ENCODE assay signal across 11 mouse cellular contexts in genomic region chr5:92486758-92487157, GRCm38 (mm10). TPM values are rescaled to one million over a fixed set of nuclear protein-coding genes. Genes with fewer than 3 reads are reported as not detected.
DNase-seq lines count a peak whose midpoint lies in the region; ATAC-seq lines count a peak whose summit lies in the region.
"Had no signal": no experiment of that assay in that cellular context is flagged by ENCODE, and none has a peak within 500 bp of the region (broad histone marks: within the 10 kb centered on the region; RNA-seq: fewer than 3 reads in every experiment).

No protein-coding gene starts in this region.

- no peak overlapping the region for H3K27ac ChIP-seq in heart, embryonic 12.5 days (ENCODE audit: poor library complexity, severe bottlenecking)
- H3K27ac ChIP-seq in kidney, embryonic 15.5 days = no peak overlapping the region
- H3K27ac ChIP-seq: hindbrain, embryonic 14.5 days had no signal

- DNase-seq in heart, adult 18-20 months = peak; percentile 69 to 77
- peak; percentile 75 for DNase-seq in adrenal gland, postnatal 14 days
- DNase-seq in gonadal fat pad, adult 2 months (ENCODE audit: low read depth) = peak; percentile 98
- DNase-seq in lung, postnatal 25 days (ENCODE audit: low spot score) = peak; percentile 62
- DNase-seq in c-Kit-positive CD71-positive TER-119-positive erythroid progenitor cells, embryonic 14.5 days (ENCODE audit: low spot score) = no peak
- DNase-seq: thymus, postnatal 25 days had no signal

- H3K4me2 ChIP-seq in heart, embryonic 12.5 days = no peak overlapping the region
- H3K4me2 ChIP-seq in kidney, embryonic 15.5 days = no peak overlapping the region
- H3K4me2 ChIP-seq: hindbrain, embryonic 14.5 days had no signal

- peaks cover 37% of the 10 kb centered on the region for H3K36me3 ChIP-seq in heart, embryonic 12.5 days
- peaks cover 29% of the 10 kb centered on the region for H3K36me3 ChIP-seq in kidney, embryonic 15.5 days

- peaks cover 33% of the 10 kb centered on the region for H3K4me1 ChIP-seq in heart, embryonic 12.5 days (replicated peaks)
- peaks cover 17% of the 10 kb centered on the region for H3K4me1 ChIP-seq in kidney, embryonic 15.5 days

- 89% methylated on average over 3 of the region's 3 CpGs for WGBS in heart, embryonic 12.5 days
- WGBS in kidney, embryonic 15.5 days = 91% methylated on average over 3 of the region's 3 CpGs

- ATAC-seq in heart, embryonic 12.5 days (ENCODE audit: insufficient number of reproducible peaks, low FRiP score) = no peak
- no peak for ATAC-seq in erythroblast, adult 5-6 weeks (replicated peaks; ENCODE audit: low FRiP score, poor library complexity, severe bottlenecking)
- no peak for ATAC-seq in kidney, embryonic 15.5 days (replicated peaks; ENCODE audit: low FRiP score)
- ATAC-seq: CD4-positive, CD25-positive, alpha-beta regulatory T cell, adult 4 months had no signal

- H3K9ac ChIP-seq in heart, embryonic 12.5 days = no peak overlapping the region
- H3K9ac ChIP-seq in kidney, embryonic 15.5 days = no peak overlapping the region
- H3K9ac ChIP-seq: hindbrain, embryonic 14.5 days had no signal

- no peak overlapping the region for H3K4me3 ChIP-seq in heart, embryonic 12.5 days
- H3K4me3 ChIP-seq in kidney, embryonic 15.5 days (replicated peaks) = no peak overlapping the region

- H3K9me3 ChIP-seq in heart, embryonic 12.5 days (replicated peaks) = peaks cover 16% of the 10 kb centered on the region
- H3K9me3 ChIP-seq in kidney, embryonic 15.5 days (replicated peaks) = no peaks in the 10 kb centered on the region

- H3K27me3 ChIP-seq in heart, embryonic 12.5 days (replicated peaks) = no peaks in the 10 kb centered on the region
- H3K27me3 ChIP-seq in kidney, embryonic 15.5 days = no peaks in the 10 kb centered on the region

RNA-seq across cellular contexts. Expression of gene Scarb2, which starts 19.9 kb away (rescaled TPM):
- 10 to 100 TPM; 79.5 to 88.4 TPM for total RNA-seq in heart, adult 18-20 months (2021)
- 17.7 and 18.0 TPM in 2 replicates for polyA plus RNA-seq in heart, embryonic 12.5 days (2016; fragmentation: Nextera tagmentation; extraction: Ambion mirVana)
- total RNA-seq in adrenal gland, postnatal 14 days (2021) = 67.4 and 73.7 TPM in 2 replicates
- 26.6 and 33.0 TPM in 2 replicates for polyA plus RNA-seq in gonadal fat pad, adult 2 months (2012; rRNA removed)
- 7.9 and 10.7 TPM in 2 replicates for total RNA-seq in erythroblast, adult 5-6 weeks (2015; ENCODE audit: low replicate concordance)
- total RNA-seq in erythroblast, adult 5-6 weeks (2017; ENCODE audit: low replicate concordance) = 12.0 and 15.9 TPM in 2 replicates
- 9.1 and 9.7 TPM in 2 replicates for polyA plus RNA-seq in kidney, embryonic 15.5 days (2015; fragmentation: Nextera tagmentation; extraction: Ambion mirVana)

RNA-seq across cellular contexts. Expression of gene Nup54, which starts 51.7 kb away (rescaled TPM):
- 10 to 100 TPM; 19.1 to 21.9 TPM for total RNA-seq in heart, adult 18-20 months (2021)
- polyA plus RNA-seq in heart, embryonic 12.5 days (2016; fragmentation: Nextera tagmentation; extraction: Ambion mirVana) = 42.6 and 44.6 TPM in 2 replicates
- 37.2 and 42.1 TPM in 2 replicates for total RNA-seq in adrenal gland, postnatal 14 days (2021)
- 17.2 and 19.3 TPM in 2 replicates for polyA plus RNA-seq in gonadal fat pad, adult 2 months (2012; rRNA removed)
- total RNA-seq in erythroblast, adult 5-6 weeks (2015; ENCODE audit: low replicate concordance) = 27.3 and 28.4 TPM in 2 replicates
- total RNA-seq in erythroblast, adult 5-6 weeks (2017; ENCODE audit: low replicate concordance) = 16.9 and 35.0 TPM in 2 replicates
- polyA plus RNA-seq in kidney, embryonic 15.5 days (2015; fragmentation: Nextera tagmentation; extraction: Ambion mirVana) = 54.1 and 55.1 TPM in 2 replicates
